Mouse (Mus musculus) layer of hippocampus, postnatal 14 days (tissue): ENCODE data around the gene Gdf10. TPM values are rescaled to one million over a fixed set of nuclear protein-coding genes. Genes with fewer than 3 reads are reported as not detected.

Experiments
- DNase-seq, 2 experiments: peaks; one replicate each; pipeline ENCODE4 v3.0.0; 2021 to 2022; ENCODE audit warnings: low spot score in 2 of 2, mixed read lengths in 1 of 2
- total RNA-seq, 2 experiments: library from RNA; stranded (reverse); gene quantifications; 2 replicates each; pipeline ENCODE4 v1.2.3; 2021

The Gdf10 gene
- total RNA-seq, 2 experiments from 2014 or later, result 9.3 TPM

DNA sequence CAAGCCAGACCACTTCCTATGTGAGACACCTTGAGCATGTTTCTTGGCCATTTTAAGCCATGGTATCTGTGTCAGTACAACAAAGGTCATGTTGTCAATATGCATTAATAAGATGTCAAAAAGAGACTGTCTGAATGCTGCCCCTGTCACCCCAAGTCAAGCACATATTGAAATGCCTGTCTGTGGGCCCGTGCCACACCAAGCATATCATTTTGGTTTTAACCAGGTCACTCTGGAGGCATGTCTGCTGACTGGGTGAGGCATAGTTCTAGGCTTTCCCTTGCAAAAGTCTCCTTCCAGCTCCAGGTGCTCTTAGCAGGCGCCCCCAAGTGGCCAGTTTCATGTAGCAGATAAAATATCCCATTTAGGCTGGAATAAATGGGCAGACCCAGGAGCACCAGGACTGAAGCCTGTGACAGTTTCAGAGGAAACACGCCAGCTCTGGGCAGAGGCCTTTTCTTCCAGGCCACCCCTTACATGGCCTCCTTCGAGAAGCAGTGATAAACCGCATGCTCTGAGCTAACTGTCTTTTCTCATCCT, 10.5 kb downstream of the Gdf10 start:
- DNase-seq, result peak; percentile 52 to 66

GRCm38 (mm10) chr14:33939117-33939516, 15.7 kb downstream of the Gdf10 start:
- peak; percentile 75 to 84 for DNase-seq

- no peak for DNase-seq
These were observed 17.4 kb downstream of the Gdf10 start, which contains the start of gene Gdf2 for GRCm38 (mm10) chr14:33940739-33941138. Gdf2 (plus strand) TSS chr14:33941039.

DNA sequence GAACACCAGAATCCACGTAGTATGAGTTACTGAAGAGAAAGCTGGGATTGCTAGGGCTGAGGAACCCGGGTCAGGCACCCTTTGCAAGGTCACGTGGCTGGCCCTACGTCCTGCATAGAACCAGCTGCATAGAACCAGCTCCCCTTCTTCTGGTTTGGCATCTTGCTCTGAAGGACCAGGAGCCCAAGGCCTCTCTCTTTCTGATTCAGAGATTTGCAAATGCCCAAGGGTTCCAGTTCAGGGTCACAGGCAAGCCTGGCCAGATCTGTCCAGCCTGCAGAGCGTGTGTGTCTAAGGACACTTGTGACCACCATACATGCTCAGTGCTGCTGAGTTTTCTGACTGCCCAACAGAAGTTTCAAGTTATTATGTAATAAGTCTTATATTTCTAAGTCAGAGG, 18.8 kb downstream of the Gdf10 start:
- DNase-seq, result no peak

DNA sequence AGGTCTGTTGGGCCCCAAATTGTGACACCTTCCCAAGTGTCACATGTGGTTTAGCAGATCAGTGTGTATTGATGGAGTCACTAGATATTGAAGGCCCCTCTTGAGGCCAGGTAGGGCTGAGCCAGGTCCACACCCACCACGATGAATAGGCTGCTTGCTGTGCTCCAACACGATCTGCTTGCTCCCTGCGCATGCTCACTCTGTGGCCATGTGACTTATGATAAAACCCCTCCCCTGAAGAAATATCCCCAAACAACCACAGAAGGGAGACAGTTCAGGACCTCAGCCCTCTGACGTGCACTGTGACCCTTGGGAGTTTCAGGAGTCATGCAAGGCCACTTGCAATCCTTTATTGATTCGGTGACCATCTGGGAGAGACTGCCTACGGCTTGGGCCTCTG, 22.7 kb downstream of the Gdf10 start:
- no peak for DNase-seq

DNA sequence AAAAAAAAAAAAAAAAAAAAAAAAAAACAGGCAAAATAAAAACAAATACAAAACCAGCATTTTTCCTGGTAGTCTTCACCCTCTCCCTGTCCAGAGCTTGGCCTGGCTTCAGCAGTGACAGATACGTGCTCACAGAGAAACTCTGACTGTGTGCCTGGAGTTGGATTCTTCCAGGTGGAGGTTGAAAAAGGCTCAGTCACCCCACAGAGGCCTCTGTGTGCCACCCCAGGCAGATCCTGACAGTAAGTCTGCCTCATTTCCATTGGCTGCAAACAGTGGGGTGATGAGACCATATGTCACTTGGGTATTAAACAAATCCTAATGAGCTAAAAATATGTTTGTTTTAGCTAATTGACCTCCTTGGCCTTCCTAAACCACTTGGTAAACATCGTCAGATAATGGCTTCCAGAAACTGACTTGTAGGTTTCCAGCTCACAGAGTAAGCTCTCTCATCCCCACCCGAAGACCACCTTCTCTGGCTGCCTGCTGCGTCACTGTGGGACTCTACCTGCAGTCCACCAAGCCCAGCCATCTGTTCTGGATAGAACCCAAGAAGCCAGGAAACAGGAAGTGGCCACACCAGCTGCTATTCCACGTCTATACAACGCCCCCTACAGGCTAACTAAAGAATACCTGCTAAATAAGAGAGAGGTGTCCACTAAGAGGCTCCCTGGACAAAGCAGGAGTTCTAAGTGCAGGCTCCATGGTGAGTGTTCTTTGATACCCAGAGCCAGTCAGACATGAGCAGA, 29.0 kb downstream of the Gdf10 start:
- DNase-seq, result no peak

DNA sequence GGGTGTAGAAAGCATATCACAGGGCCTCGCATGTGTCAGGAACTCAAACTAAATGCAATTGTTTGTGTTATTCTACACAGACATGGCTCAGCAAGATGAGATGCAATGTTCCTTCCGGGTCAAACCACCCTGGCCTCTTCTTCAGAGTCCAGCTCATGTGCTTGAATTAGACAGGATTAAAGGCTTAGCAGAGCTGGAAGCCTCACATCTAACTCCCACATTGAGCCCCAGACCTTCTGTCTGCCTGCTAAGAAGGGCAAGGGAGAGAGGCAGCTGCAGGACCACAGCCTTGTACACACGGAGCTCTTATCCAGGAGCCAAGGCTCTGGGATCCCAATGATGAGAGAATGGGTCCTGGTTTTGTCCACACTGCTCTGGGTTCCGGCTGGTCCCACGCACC, 30.4 kb downstream of the Gdf10 start, which contains the start of gene Rbp3:
Gene Rbp3 (plus strand): TSS at position 243 of the 400 bp plus-strand sequence.
- DNase-seq, result no peak

GRCm38 (mm10) chr14:33956055-33956454, 32.7 kb downstream of the Gdf10 start:
- no peak for DNase-seq

DNA sequence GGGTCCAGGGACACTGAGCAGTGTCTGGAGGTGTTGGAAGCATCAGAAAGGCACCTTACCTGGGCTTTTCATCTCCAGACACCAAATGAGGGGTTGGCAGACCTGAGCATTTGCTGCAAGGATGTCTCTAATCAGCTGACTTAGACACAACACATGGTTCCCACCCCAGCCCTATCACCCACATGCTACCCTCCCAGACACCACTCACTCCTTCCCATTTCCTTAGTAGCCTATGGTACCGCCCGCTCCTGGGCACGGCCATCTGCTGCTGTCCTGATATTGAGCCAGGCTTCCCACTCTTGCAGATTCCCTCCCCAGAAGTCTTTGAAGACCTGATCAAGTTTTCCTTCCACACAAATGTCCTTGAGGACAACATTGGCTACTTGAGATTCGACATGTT, 34.8 kb downstream of the Gdf10 start:
- no peak for DNase-seq

DNA sequence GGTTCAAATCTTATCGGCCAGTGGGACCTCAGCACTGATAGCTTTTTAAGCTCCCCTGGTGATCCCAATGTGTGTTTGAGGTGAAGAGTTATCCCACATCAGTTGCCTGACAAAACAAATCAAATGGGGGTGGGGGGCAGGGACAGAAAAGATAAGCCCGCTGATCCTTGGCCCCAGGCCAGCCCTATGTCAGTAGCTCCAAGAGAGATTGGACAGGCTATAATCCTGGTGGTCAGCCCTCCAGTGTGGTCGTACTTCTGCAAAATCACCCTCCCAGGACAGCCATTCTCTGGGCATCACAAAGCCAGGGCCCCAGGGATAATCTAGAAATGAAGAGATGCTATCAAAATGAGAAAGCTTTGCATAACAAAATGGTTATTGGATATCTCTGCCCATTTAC, 35.5 kb downstream of the Gdf10 start:
- no peak for DNase-seq

- DNase-seq, result peak; percentile 58 to 70
These were observed 36.0 kb downstream of the Gdf10 start for GRCm38 (mm10) chr14:33959341-33959740.

GRCm38 (mm10) chr14:33965675-33966074, 42.3 kb downstream of the Gdf10 start:
- no peak for DNase-seq

DNA sequence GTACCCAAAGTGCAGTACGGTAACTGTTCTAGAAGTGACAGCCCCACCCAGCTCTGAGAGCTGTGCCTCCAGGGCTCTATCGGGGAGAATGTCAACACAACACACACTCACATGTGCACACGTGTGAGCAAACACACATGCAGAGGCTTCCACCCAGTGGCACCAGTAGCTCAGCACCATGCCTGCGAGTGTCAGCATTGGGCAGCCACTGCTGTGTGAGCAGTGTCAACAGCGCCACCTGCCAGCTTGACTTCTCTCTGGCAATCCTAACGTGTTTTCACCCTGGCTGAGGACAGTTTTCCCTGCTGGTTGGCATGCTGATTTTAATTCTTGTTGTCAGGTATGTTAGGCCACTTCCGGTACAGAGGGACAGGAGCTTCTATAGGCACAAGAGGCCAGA, 49.3 kb downstream of the Gdf10 start:
- no peak for DNase-seq

GRCm38 (mm10) chr14:33974752-33975151, 51.4 kb downstream of the Gdf10 start:
- DNase-seq, result peak in 1 of 2 experiments; percentile 26

DNA sequence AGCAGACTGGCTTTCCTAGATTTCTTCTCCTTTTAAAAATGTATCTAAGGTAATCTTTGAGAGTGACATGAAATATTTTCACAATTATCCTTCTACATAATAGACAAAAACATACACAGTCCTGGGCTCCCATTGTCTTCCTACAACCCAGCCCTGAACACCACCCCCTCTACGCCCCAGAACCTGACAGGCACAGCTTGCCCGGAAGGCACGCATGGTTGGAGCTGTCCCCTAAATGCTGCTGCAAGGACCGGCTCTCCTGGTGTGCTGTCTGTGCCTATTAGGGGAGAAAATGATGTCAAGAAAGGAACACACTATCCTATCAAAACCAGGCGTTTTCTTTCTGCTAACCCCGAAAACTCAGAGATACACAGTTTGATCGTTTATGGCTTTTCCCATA, 54.4 kb downstream of the Gdf10 start:
- DNase-seq, result no peak

GRCm38 (mm10) chr14:33978604-33979059, 55.2 kb downstream of the Gdf10 start, which contains the start of gene Zfp488:
Zfp488 (minus strand) TSS chr14:33978764.
- DNase-seq, result peak; percentile 14 to 17

Other genes starting within 250 kb of the Gdf10 start
- gene Gdf2, start 17.5 kb downstream of the Gdf10 start, total RNA-seq, result not detected
- under 1 TPM; 0.09 to 0.10 TPM for gene Rbp3, start 30.4 kb downstream of the Gdf10 start, total RNA-seq
- gene Zfp488, start 55.2 kb downstream of the Gdf10 start, total RNA-seq, result 10 to 100 TPM in 1 of 2 experiments, 1 to 10 TPM in 1; 9.7 to 10.6 TPM
- gene Gm30083, start 91.6 kb downstream of the Gdf10 start, total RNA-seq, result not detected
- not detected for gene Gm5460, start 93.2 kb downstream of the Gdf10 start, total RNA-seq
- gene Antxrl, start 129.1 kb downstream of the Gdf10 start, total RNA-seq, result not detected
- under 1 TPM; 0.41 to 0.58 TPM for gene Anxa8, start 162.4 kb downstream of the Gdf10 start, total RNA-seq
- not detected for gene A630023A22Rik, start 179.2 kb downstream of the Gdf10 start, total RNA-seq
- gene Npy4r, start 228.9 kb downstream of the Gdf10 start, total RNA-seq, result under 1 TPM in 1 of 2 experiments, not detected in 1; 0.10 TPM